Comparison of ENCODE assay signal across 8 mouse cellular contexts in the genomic region with DNA sequence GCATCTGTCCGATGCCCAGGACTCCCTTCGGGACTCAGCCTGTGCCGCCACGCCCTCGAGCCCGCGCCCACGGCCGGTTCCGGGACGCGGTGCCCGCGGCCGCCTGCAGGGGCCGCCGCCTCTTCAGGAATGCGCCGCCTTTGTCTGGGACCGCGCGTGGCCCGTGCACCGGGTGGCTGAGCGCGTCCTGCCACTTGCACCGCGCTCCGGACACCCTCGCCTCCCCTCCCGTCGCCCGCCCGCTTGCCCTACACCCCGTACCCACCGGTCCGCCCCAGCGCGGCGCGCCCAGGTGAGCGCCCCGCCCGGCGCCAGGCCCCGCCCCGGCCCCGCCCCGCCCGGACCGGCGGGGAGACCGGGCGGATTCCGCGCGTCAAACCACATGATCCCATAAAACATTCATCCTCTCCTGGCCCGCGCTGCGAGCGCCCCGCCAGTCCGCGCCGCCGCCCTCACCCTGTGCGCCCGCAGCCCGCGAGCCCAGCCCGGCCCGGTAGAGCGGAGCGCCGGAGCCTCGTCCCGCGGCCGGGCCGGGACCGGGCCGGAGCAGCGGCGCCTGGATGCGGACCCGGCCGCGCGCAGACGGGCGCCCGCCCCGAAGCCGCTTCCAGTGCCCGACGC. TPM values are rescaled to one million over a fixed set of nuclear protein-coding genes. Genes with fewer than 3 reads are reported as not detected.
DNase-seq lines count a peak whose midpoint lies in the region; ATAC-seq and TF ChIP-seq lines count a peak whose summit lies in the region.

Gene Rtn4r, plus strand, starts transcription at position 402 of the 621 bp plus-strand sequence.

- TF ChIP-seq CTCF in CH12.LX (conservative IDR thresholded peaks at IDR 0.05 in 1 of 2, IDR thresholded peaks at IDR 0.05 in 1 of 2; ENCODE audit: low read depth in 2 of 2, low read length in 2 of 2), result peak in 1 of 2 experiments; percentile 67; a peak in 2 of 4 replicates
- peak; percentile 85 for TF ChIP-seq CTCF in layer of hippocampus, adult 2 months (conservative IDR thresholded peaks at IDR 0.05)

- TF ChIP-seq POLR2A in CH12.LX (IDR thresholded peaks at IDR 0.05; ENCODE audit: low read depth, low read length), result no peak

- intact Hi-C loops in heart, postnatal 36 days (cut with DNase I), result loop anchor here (1.0 to 2.0 kb wide), 2 partner anchors 45 to 83 kb away; no protein-coding TSS in a partner anchor

- peak; percentile 52 for TF ChIP-seq RAD21 in CH12.LX (IDR thresholded peaks at IDR 0.05; ENCODE audit: low read depth, low read length)

- H3K36me3 ChIP-seq in CH12.LX (replicated peaks in 1 of 2; ENCODE audit: control insufficient read depth in 1 of 2, insufficient read depth in 1 of 2, low read length in 1 of 2), result no peaks in the 10 kb centered on the region
- H3K36me3 ChIP-seq in embryonic facial prominence, embryonic 13.5 days, result no peaks in the 10 kb centered on the region
- H3K36me3 ChIP-seq in lung, embryonic 16.5 days (ENCODE audit: control insufficient read depth, insufficient read depth, low read length), result no peaks in the 10 kb centered on the region

- peak; percentile 40 for ATAC-seq in embryonic facial prominence, embryonic 13.5 days (ENCODE audit: insufficient number of reproducible peaks, insufficient read depth, low FRiP score, low TSS enrichment, low read depth)
- ATAC-seq in lung, embryonic 16.5 days (ENCODE audit: low read depth), result peak; percentile 82
- ATAC-seq in activated CD4-positive, CD25-positive, alpha-beta regulatory T cell, adult 4 months, result no peak

- H3K4me1 ChIP-seq in CH12.LX (ENCODE audit: control insufficient read depth in 1 of 2, insufficient read depth in 2 of 2), result peaks cover 0 to 3% of the 10 kb centered on the region in 2 experiments; a peak in 1 of 4 replicates
- peaks cover 28% of the 10 kb centered on the region for H3K4me1 ChIP-seq in embryonic facial prominence, embryonic 13.5 days
- H3K4me1 ChIP-seq in lung, embryonic 16.5 days (replicated peaks; ENCODE audit: control insufficient read depth, insufficient read depth, low read length), result peaks cover 12% of the 10 kb centered on the region

- DNase-seq in CH12.LX (ENCODE audit: extremely low read depth), result no peak
- DNase-seq in adrenal gland, postnatal 14 days, result peak; percentile 76
- peak; percentile 42 to 57 for DNase-seq in heart, postnatal 36 days
- DNase-seq in layer of hippocampus, adult 2 months (ENCODE audit: low spot score in 2 of 2), result peak; percentile 59 to 72
- DNase-seq in retina, adult 2 months (ENCODE audit: low read depth, low spot score), result peak; percentile 34

- in situ Hi-C loops in CH12.LX (cut with MboI; ENCODE audit: low pct_ligation_motif_present, low pct_unique_long_range_greater_than_20kb, low sequenced_read_pairs), result no loop called here

- H3K4me3 ChIP-seq in CH12.LX (replicated peaks in 1 of 3; ENCODE audit: low read depth in 2 of 3, low read length in 2 of 3, poor library complexity in 1 of 3), result peak within 1 kb of the TSS in 2 of 3 experiments; percentile 8 to 61
- H3K4me3 ChIP-seq in embryonic facial prominence, embryonic 13.5 days, result peak within 1 kb of the TSS; percentile 71
- H3K4me3 ChIP-seq in layer of hippocampus, adult 2 months, result peak within 1 kb of the TSS; percentile 76
- H3K4me3 ChIP-seq in lung, embryonic 16.5 days (ENCODE audit: low read length), result peak within 1 kb of the TSS; percentile 72

- no peaks in the 10 kb centered on the region for H3K79me2 ChIP-seq in CH12.LX (replicated peaks; ENCODE audit: control insufficient read depth, extremely low read depth, insufficient read depth, poor library complexity, severe bottlenecking)

- whole genome bisulfite sequencing in embryonic facial prominence, embryonic 13.5 days, result under 1% methylated on average over 61 of the region's 96 CpGs
- under 1% methylated on average over 46 of the region's 96 CpGs for WGBS in lung, embryonic 16.5 days

- H3K27me3 ChIP-seq in CH12.LX (replicated peaks), result peaks cover 97% of the 10 kb centered on the region
- peaks cover 58% of the 10 kb centered on the region for H3K27me3 ChIP-seq in embryonic facial prominence, embryonic 13.5 days
- peaks cover 28% of the 10 kb centered on the region for H3K27me3 ChIP-seq in lung, embryonic 16.5 days (ENCODE audit: control insufficient read depth, insufficient read depth, low read depth, low read length)

- H3K9me3 ChIP-seq in CH12.LX (replicated peaks; ENCODE audit: low read length), result no peaks in the 10 kb centered on the region
- no peaks in the 10 kb centered on the region for H3K9me3 ChIP-seq in embryonic facial prominence, embryonic 13.5 days
- no peaks in the 10 kb centered on the region for H3K9me3 ChIP-seq in lung, embryonic 16.5 days (ENCODE audit: control insufficient read depth, low read length)

- peak within 1 kb of the TSS; percentile 97 for H3K4me2 ChIP-seq in CH12.LX (ENCODE audit: insufficient read depth, low read depth, poor library complexity, severe bottlenecking)
- peak within 1 kb of the TSS; percentile 97 for H3K4me2 ChIP-seq in embryonic facial prominence, embryonic 13.5 days
- H3K4me2 ChIP-seq in lung, embryonic 16.5 days (ENCODE audit: low read depth, low read length), result peak within 1 kb of the TSS; percentile 100

- dilution Hi-C loops in CH12.LX (cut with MboI; ENCODE audit: extremely low pct_ligation_motif_present, extremely low pct_unique_long_range_greater_than_20kb, low sequenced_read_pairs), result no loop called here

- no peak within 1 kb of the TSS for H3K27ac ChIP-seq in CH12.LX (ENCODE audit: insufficient read depth, low read depth)
- 0 out of 2 replicates have a peak within 1 kb of the TSS, but pooled peaks have one; percentile 7 for H3K27ac ChIP-seq in embryonic facial prominence, embryonic 13.5 days
- H3K27ac ChIP-seq in layer of hippocampus, adult 2 months, result peak within 1 kb of the TSS; percentile 95
- no peak within 1 kb of the TSS for H3K27ac ChIP-seq in lung, embryonic 16.5 days (ENCODE audit: low read length)

- no peak for TF ChIP-seq EP300 in CH12.LX (IDR thresholded peaks at IDR 0.05; ENCODE audit: low read length)

- H3K9ac ChIP-seq in CH12.LX (ENCODE audit: insufficient read depth, low read depth), result 0 out of 2 replicates have a peak within 1 kb of the TSS, but pooled peaks have one; percentile 3
- H3K9ac ChIP-seq in embryonic facial prominence, embryonic 13.5 days, result peak within 1 kb of the TSS; percentile 79
- peak within 1 kb of the TSS; percentile 66 for H3K9ac ChIP-seq in lung, embryonic 16.5 days (ENCODE audit: low read length)

TF ChIP-seq in CH12.LX, 34 proteins besides CTCF, POLR2A, EP300 and RAD21:
- TF ChIP-seq MEF2A (IDR thresholded peaks at IDR 0.05; ENCODE audit: borderline replicate concordance, low read depth, low read length) (0 out of 2 replicates have a peak, but pooled peaks have one; percentile 10), HCFC1 (IDR thresholded peaks at IDR 0.05; ENCODE audit: low read depth, low read length) (no peak), JUN (IDR thresholded peaks at IDR 0.05; ENCODE audit: insufficient read depth, low read depth, low read length) (no peak), ELF1 (IDR thresholded peaks at IDR 0.05; ENCODE audit: low read depth, low read length) (peak; percentile 64), UBTF (IDR thresholded peaks at IDR 0.05; ENCODE audit: low read depth, low read length) (peak; percentile 75), GABPA (IDR thresholded peaks at IDR 0.05; ENCODE audit: insufficient replicate concordance, low read depth, low read length) (no peak), SMC3 (IDR thresholded peaks at IDR 0.05; ENCODE audit: low read depth, low read length) (peak; percentile 46), PAX5 (IDR thresholded peaks at IDR 0.05; ENCODE audit: low read length) (no peak)

RNA-seq across cellular contexts. Expression of gene Rtn4r, which starts in this region (rescaled TPM):
- total RNA-seq in CH12.LX (2012; rRNA removed) (not detected in 2 replicates), CH12.LX (2014; rRNA removed) (not detected in 2 replicates)
- polyA plus RNA-seq in CH12.LX (2012; ENCODE audit: insufficient read length, low read depth), result not detected in 2 replicates
- 0.33 and 0.86 TPM in 2 replicates for total RNA-seq in adrenal gland, postnatal 14 days (2021)
- polyA plus RNA-seq in embryonic facial prominence, embryonic 13.5 days (2015; fragmentation: Nextera tagmentation; extraction: Ambion mirVana), result 5.6 and 6.3 TPM in 2 replicates
- 1 to 10 TPM; 2.1 to 6.0 TPM for total RNA-seq in heart, postnatal 36 days (2021)
- 100 to 1,000 TPM; 106 to 111 TPM for total RNA-seq in layer of hippocampus, adult 2 months (2021)
- polyA plus RNA-seq in lung, embryonic 16.5 days (2015; fragmentation: Nextera tagmentation; extraction: Ambion mirVana), result 0.35 TPM in 2 replicates
- polyA plus RNA-seq in activated CD4-positive, CD25-positive, alpha-beta regulatory T cell, adult 4 months (2017; shearing (Covaris generic)), result not detected

Comparison
In these comparisons a context has a peak if more than half of its experiments do, and no peak if none do; other contexts are left out.
1. RNA of gene Rtn4r (total RNA-seq): 106 to 111 TPM in layer of hippocampus, adult 2 months; 2.1 to 6.0 TPM in heart, postnatal 36 days, 0.33 to 0.86 TPM in adrenal gland, postnatal 14 days and not detected in CH12.LX; every median in the first group is over 10 times any median in the second.
2. Peak in DNase-seq in adrenal gland, postnatal 14 days; RNA of the gene not detected or under 1 TPM.
3. Peak in ATAC-seq, H3K4me3 ChIP-seq, H3K9ac ChIP-seq and H3K4me2 ChIP-seq in lung, embryonic 16.5 days; RNA of the gene not detected or under 1 TPM.
4. H3K27ac ChIP-seq: peak in embryonic facial prominence, embryonic 13.5 days (single experiment) and layer of hippocampus, adult 2 months (single experiment); none in CH12.LX (single experiment) and lung, embryonic 16.5 days (single experiment).
5. H3K9ac ChIP-seq: peak in every context shown above with its lines; median percentile 79 in embryonic facial prominence, embryonic 13.5 days; 66 in lung, embryonic 16.5 days; 3 in CH12.LX.
6. Peak in every context shown above with its lines, with median percentiles within 50 percentile points of each other: H3K4me2 ChIP-seq and H3K4me3 ChIP-seq.